Mouse (Mus musculus): Measurements from ENCODE around the gene Snap29. TPM values are rescaled to one million over a fixed set of nuclear protein-coding genes. Genes with fewer than 3 reads are reported as not detected.

Gene Snap29
- polyA plus RNA-seq (2012; rRNA removed), result 7.1 and 8.3 TPM in 2 replicates

DNA sequence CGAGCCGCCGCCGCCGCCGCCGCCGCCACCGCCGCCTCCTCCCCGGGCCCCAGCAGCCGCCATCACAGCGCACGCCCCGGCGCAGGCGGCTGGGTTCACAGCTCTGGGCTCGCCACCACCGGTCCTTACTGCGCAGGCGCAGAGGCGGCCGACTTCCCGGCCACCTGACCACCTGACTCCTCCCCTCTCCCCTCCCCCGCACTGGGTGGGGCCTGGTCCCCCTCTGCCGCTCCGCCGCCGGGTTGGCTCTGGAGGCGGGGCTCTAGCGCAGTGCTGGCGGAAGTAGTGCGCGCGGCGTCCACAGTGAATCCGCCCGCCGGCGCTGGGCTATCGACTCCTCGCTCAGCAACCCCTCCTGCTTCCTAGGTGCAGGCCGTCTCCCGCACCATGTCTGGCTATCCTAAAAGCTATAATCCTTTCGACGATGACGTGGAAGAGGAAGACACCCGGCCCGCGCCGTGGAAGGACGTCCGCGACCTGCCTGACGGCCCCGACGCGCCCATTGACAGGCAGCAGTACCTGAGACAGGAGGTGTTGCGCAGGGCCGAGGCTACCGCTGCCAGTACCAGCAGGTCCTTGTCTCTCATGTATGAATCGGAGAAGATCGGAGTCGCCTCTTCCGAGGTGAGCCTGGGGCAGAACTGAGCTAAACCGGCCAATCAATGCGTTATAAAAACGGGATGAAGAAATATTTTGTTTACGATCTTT, at the start of gene Snap29, which contains the start of gene Pi4ka:
Gene Snap29, plus strand, starts transcription at position 251 of the 708 bp plus-strand sequence.
Gene Pi4ka, minus strand, starts transcription at position 579 of the 708 bp plus-strand sequence.
- Histone ChIP-seq H3K36me3 (ENCODE audit: control insufficient read depth, insufficient read depth, low read length) (no peaks in the 10 kb centered on the region), H3K27me3 (ENCODE audit: control insufficient read depth, insufficient read depth, low read length) (no peaks in the 10 kb centered on the region), H3K4me3 (ENCODE audit: control insufficient read depth, low read depth, low read length) (peak within 1 kb of the TSS; percentile 100), H3K27ac (ENCODE audit: control insufficient read depth, insufficient read depth, low read depth, low read length) (peak within 1 kb of the TSS; percentile 91), H3K4me1 (ENCODE audit: control insufficient read depth, insufficient read depth, low read length) (peaks cover 2% of the 10 kb centered on the region; the same call in 1 of the 2 replicates)
- TF ChIP-seq CTCF (IDR thresholded peaks at IDR 0.05; ENCODE audit: control insufficient read depth, insufficient read depth, insufficient replicate concordance, low read depth, low read length) (no peak), POLR2A (IDR thresholded peaks at IDR 0.05; ENCODE audit: control insufficient read depth, low read depth, low read length) (peak; percentile 81)

DNA sequence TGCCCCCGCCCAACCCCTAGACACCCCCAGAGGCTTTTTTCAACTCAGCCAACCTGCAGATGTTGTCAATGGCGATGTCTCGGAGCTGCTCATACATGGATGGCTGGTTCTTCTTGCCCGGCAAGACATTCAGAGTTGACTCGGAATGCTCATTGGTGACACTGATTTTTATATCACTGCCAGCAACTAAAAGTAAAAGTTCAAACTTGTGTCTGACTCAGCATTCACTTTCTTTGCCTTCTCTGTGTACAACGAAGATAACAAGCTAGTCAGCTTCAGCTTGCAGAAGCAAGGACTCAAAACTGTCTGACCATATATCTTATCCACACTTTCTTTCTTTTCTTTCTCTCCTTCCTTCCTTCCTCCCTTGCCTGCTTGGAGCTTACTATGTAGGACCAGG, 49.8 kb upstream of the Snap29 start:
- TF ChIP-seq POLR2A (IDR thresholded peaks at IDR 0.05; ENCODE audit: control insufficient read depth, low read depth, low read length) (no peak), CTCF (IDR thresholded peaks at IDR 0.05; ENCODE audit: control insufficient read depth, insufficient read depth, insufficient replicate concordance, low read depth, low read length) (no peak)

DNA sequence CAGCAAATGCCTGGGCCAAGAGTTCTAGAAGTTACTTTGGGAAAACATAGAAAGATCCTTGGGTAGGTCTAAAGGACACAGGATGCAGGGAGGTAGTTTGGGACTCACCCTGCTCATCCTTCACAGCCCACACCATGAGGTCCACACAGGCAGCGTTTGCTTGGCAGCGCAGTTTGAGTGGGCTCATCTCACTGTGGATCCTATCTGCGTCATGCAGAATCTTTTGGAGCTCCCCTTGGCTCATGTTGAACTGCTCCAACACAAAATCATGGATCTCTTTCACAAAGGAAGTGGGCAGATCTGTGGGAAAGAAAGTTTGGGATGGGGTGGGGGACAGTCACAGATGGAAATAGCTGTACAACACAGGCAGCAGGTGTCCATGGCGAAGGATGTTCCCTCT, 47.0 kb upstream of the Snap29 start:
- Histone ChIP-seq H3K27me3 (ENCODE audit: control insufficient read depth, insufficient read depth, low read length) (no peaks in the 10 kb centered on the region), H3K4me3 (ENCODE audit: control insufficient read depth, low read depth, low read length) (no peak overlapping the region), H3K36me3 (ENCODE audit: control insufficient read depth, insufficient read depth, low read length) (peaks cover 5% of the 10 kb centered on the region), H3K27ac (ENCODE audit: control insufficient read depth, insufficient read depth, low read depth, low read length) (no peak overlapping the region), H3K4me1 (ENCODE audit: control insufficient read depth, insufficient read depth, low read length) (no peaks in the 10 kb centered on the region)
- TF ChIP-seq POLR2A (IDR thresholded peaks at IDR 0.05; ENCODE audit: control insufficient read depth, low read depth, low read length) (no peak), CTCF (IDR thresholded peaks at IDR 0.05; ENCODE audit: control insufficient read depth, insufficient read depth, insufficient replicate concordance, low read depth, low read length) (no peak)

More for the DNA sequence above, 49.8 kb upstream of the Snap29 start:
- no peaks in the 10 kb centered on the region for H3K4me1 ChIP-seq (ENCODE audit: control insufficient read depth, insufficient read depth, low read length)
- H3K27me3 ChIP-seq (ENCODE audit: control insufficient read depth, insufficient read depth, low read length), result no peaks in the 10 kb centered on the region
- no peak overlapping the region for H3K27ac ChIP-seq (ENCODE audit: control insufficient read depth, insufficient read depth, low read depth, low read length)
- no peak overlapping the region for H3K4me3 ChIP-seq (ENCODE audit: control insufficient read depth, low read depth, low read length)
- H3K36me3 ChIP-seq (ENCODE audit: control insufficient read depth, insufficient read depth, low read length), result peaks cover 6% of the 10 kb centered on the region

DNA sequence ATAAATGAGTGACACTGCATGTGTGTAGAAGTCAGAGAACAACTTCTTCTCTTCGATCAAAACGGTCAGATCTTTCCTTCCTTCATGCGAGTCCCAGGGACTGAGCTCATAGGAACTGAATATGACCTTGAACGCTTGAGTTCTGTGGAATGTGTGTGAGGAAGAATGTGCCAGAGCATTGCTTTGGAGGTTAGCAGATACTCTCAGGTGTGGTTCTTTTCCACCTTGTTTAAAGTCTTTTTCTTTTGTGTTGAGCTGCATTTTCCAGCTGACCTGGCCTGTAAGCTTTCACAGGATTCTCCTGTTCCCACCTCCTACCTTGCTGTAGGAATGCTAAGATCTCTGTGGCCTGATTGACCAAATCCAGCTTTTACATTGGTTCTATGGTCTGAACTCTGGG, 23.5 kb upstream of the Snap29 start:
- H3K36me3 ChIP-seq (ENCODE audit: control insufficient read depth, insufficient read depth, low read length), result no peaks in the 10 kb centered on the region
- no peaks in the 10 kb centered on the region for H3K4me1 ChIP-seq (ENCODE audit: control insufficient read depth, insufficient read depth, low read length)
- TF ChIP-seq POLR2A (IDR thresholded peaks at IDR 0.05; ENCODE audit: control insufficient read depth, low read depth, low read length) (no peak), CTCF (IDR thresholded peaks at IDR 0.05; ENCODE audit: control insufficient read depth, insufficient read depth, insufficient replicate concordance, low read depth, low read length) (no peak)
- H3K27me3 ChIP-seq (ENCODE audit: control insufficient read depth, insufficient read depth, low read length), result no peaks in the 10 kb centered on the region
- no peak overlapping the region for H3K27ac ChIP-seq (ENCODE audit: control insufficient read depth, insufficient read depth, low read depth, low read length)
- no peak overlapping the region for H3K4me3 ChIP-seq (ENCODE audit: control insufficient read depth, low read depth, low read length)

DNA sequence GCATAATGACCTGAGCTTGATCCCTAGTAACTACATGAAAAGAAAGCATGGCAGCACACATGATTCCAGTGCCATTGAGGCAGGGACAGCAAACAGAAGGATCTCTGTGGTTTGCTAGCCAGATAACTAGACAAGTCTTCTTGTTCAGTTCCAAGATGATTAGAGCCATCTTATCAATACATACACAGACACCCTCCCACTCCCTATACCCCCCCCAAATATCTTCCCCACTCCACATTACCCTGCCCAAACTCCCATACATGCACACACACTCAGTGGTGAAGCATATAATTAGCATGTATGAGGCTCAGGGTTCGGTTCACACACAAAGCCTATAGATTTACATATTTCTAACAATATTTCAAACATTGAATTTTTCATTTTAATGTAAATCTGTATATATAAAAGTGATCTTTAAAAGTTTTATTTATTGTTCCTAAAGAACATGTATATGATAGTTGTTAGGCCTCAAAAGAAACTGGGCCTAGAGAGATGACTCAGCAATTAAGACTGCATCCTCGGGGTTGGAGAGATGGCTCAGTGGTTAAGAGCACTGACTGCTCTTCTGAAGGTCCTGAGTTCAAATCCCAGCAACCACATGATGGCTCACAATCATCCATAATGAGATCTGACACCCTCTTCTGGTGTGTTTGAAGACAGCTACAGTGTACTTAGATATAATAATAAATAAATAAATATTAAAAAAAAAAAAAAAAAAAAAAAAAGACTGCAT, 22.0 kb upstream of the Snap29 start:
- Histone ChIP-seq H3K36me3 (ENCODE audit: control insufficient read depth, insufficient read depth, low read length) (no peaks in the 10 kb centered on the region), H3K4me1 (ENCODE audit: control insufficient read depth, insufficient read depth, low read length) (no peaks in the 10 kb centered on the region), H3K4me3 (ENCODE audit: control insufficient read depth, low read depth, low read length) (no peak overlapping the region), H3K27me3 (ENCODE audit: control insufficient read depth, insufficient read depth, low read length) (no peaks in the 10 kb centered on the region), H3K27ac (ENCODE audit: control insufficient read depth, insufficient read depth, low read depth, low read length) (no peak overlapping the region)
- TF ChIP-seq POLR2A (IDR thresholded peaks at IDR 0.05; ENCODE audit: control insufficient read depth, low read depth, low read length), result no peak
- TF ChIP-seq CTCF (IDR thresholded peaks at IDR 0.05; ENCODE audit: control insufficient read depth, insufficient read depth, insufficient replicate concordance, low read depth, low read length), result no peak

DNA sequence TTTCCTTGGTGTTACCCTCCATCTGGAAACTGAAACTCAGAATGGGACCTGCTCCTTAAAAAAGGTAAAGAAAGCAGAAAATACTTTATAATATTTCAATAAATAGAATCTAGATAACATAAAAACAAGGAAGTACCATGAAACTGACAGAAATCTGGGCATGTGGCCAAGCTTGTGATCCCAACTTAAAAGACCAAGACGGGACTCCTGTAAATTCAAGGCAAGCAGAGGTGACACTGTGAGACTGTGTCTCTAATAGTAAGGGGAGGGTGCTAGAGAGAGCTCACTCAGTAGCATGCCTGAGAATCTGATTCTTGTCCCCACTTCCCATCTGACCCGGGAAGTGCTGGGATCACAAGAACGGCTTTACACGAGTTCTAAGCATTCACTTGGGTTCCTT, 13.0 kb upstream of the Snap29 start:
- Histone ChIP-seq H3K27ac (ENCODE audit: control insufficient read depth, insufficient read depth, low read depth, low read length) (no peak overlapping the region), H3K27me3 (ENCODE audit: control insufficient read depth, insufficient read depth, low read length) (no peaks in the 10 kb centered on the region), H3K36me3 (ENCODE audit: control insufficient read depth, insufficient read depth, low read length) (no peaks in the 10 kb centered on the region), H3K4me1 (ENCODE audit: control insufficient read depth, insufficient read depth, low read length) (no peaks in the 10 kb centered on the region), H3K4me3 (ENCODE audit: control insufficient read depth, low read depth, low read length) (no peak overlapping the region)
- no peak for TF ChIP-seq POLR2A (IDR thresholded peaks at IDR 0.05; ENCODE audit: control insufficient read depth, low read depth, low read length)
- TF ChIP-seq CTCF (IDR thresholded peaks at IDR 0.05; ENCODE audit: control insufficient read depth, insufficient read depth, insufficient replicate concordance, low read depth, low read length), result no peak

DNA sequence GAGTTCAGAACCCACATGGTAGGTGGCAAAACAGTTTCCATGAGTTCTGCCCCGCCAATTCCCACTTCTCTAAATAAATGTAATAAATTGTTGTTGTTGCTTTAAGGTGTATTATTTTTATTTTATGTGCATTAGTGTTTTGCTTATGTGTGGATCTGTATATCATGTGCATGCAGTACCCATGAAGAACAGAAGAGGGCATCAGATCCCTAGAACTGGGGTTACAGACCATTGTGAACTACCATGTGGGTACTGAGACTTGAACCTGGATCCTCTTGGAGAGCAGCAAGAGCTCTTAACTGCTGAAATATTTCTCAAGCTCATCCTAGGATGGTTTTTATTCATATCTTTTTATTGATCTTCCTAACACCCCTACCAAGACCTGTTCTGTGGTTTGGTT, 2.9 kb upstream of the Snap29 start:
- peaks cover 2% of the 10 kb centered on the region; the same call in 1 of the 2 replicates for H3K4me1 ChIP-seq (ENCODE audit: control insufficient read depth, insufficient read depth, low read length)
- H3K27ac ChIP-seq (ENCODE audit: control insufficient read depth, insufficient read depth, low read depth, low read length), result no peak overlapping the region
- H3K4me3 ChIP-seq (ENCODE audit: control insufficient read depth, low read depth, low read length), result no peak overlapping the region
- no peaks in the 10 kb centered on the region for H3K27me3 ChIP-seq (ENCODE audit: control insufficient read depth, insufficient read depth, low read length)
- TF ChIP-seq CTCF (IDR thresholded peaks at IDR 0.05; ENCODE audit: control insufficient read depth, insufficient read depth, insufficient replicate concordance, low read depth, low read length) (no peak), POLR2A (IDR thresholded peaks at IDR 0.05; ENCODE audit: control insufficient read depth, low read depth, low read length) (no peak)
- H3K36me3 ChIP-seq (ENCODE audit: control insufficient read depth, insufficient read depth, low read length), result no peaks in the 10 kb centered on the region

All from testis, adult 2 months (tissue).